Mouse (Mus musculus) megakaryocyte, adult 5-6 weeks (primary cell): ENCODE data around the gene Mrpl2. TPM values are rescaled to one million over a fixed set of nuclear protein-coding genes. Genes with fewer than 3 reads are reported as not detected.

ENCODE experiments used
- ATAC-seq: 2 replicates; pipeline ENCODE4 v1.8.0; 2016; ENCODE audit warnings: mild to moderate bottlenecking, inconsistent platforms; ENCODE audit not compliant: poor library complexity, severe bottlenecking
- total RNA-seq, 2 experiments: library from RNA; stranded (forward) in 1 of 2; stranded (reverse) in 1 of 2; fragments of 153-499, 151-499 nt in 1 of 2; fragments of 221-1000, 200-1000 nt in 1 of 2; gene quantifications; 2 replicates each; pipeline versions ENCODE4 v1.2.3 to v1.2.4; 2015 to 2017

Mrpl2 gene
- total RNA-seq (2015), result 46.2 and 67.5 TPM in 2 replicates
- total RNA-seq (2017), result 42.7 and 53.9 TPM in 2 replicates

GRCm38 (mm10) chr17:46645561-46646321, at the start of gene Mrpl2, which contains the start of gene Klc4:
Gene Mrpl2 (plus strand): TSS chr17:46646229.
Gene Klc4 (minus strand): TSS chr17:46646022.
- ATAC-seq, result peak; percentile 89

GRCm38 (mm10) chr17:46597956-46598355, 48.1 kb upstream of the Mrpl2 start:
- ATAC-seq, result no peak

GRCm38 (mm10) chr17:46598963-46599362, 47.1 kb upstream of the Mrpl2 start:
- ATAC-seq, result no peak

- ATAC-seq, result no peak
Measured at GRCm38 (mm10) chr17:46600569-46600968, 45.5 kb upstream of the Mrpl2 start.

- ATAC-seq, result peak; percentile 92
Measured at GRCm38 (mm10) chr17:46602212-46602611, 43.8 kb upstream of the Mrpl2 start.

- ATAC-seq, result no peak
Measured at GRCm38 (mm10) chr17:46603229-46603628, 42.8 kb upstream of the Mrpl2 start.

GRCm38 (mm10) chr17:46605126-46605525, 40.9 kb upstream of the Mrpl2 start:
- no peak for ATAC-seq

GRCm38 (mm10) chr17:46605987-46606386, 40.0 kb upstream of the Mrpl2 start:
- no peak for ATAC-seq

- ATAC-seq, result peak; percentile 84
Measured at GRCm38 (mm10) chr17:46609721-46610514, 36.1 kb upstream of the Mrpl2 start.

- ATAC-seq, result no peak
Measured at GRCm38 (mm10) chr17:46611316-46611715, 34.7 kb upstream of the Mrpl2 start.

- no peak for ATAC-seq
Measured at GRCm38 (mm10) chr17:46612189-46612588, 33.8 kb upstream of the Mrpl2 start.

GRCm38 (mm10) chr17:46612820-46613219, 33.2 kb upstream of the Mrpl2 start:
- no peak for ATAC-seq

- ATAC-seq, result no peak
Measured at GRCm38 (mm10) chr17:46613229-46613628, 32.8 kb upstream of the Mrpl2 start.

GRCm38 (mm10) chr17:46617799-46618198, 28.2 kb upstream of the Mrpl2 start:
- ATAC-seq, result no peak

- no peak for ATAC-seq
Measured at GRCm38 (mm10) chr17:46618394-46618768, 27.6 kb upstream of the Mrpl2 start.

- ATAC-seq, result no peak
Measured at GRCm38 (mm10) chr17:46618769-46619682, 27.0 kb upstream of the Mrpl2 start.

GRCm38 (mm10) chr17:46619683-46620357, 26.2 kb upstream of the Mrpl2 start:
- no peak for ATAC-seq

- no peak for ATAC-seq
Measured at GRCm38 (mm10) chr17:46621324-46621723, 24.7 kb upstream of the Mrpl2 start.

- 0 out of 2 replicates have a peak, but pooled peaks have one; percentile 38 for ATAC-seq
Measured at GRCm38 (mm10) chr17:46622269-46622668, 23.8 kb upstream of the Mrpl2 start.
